Mouse (Mus musculus) testis, adult 2 months (tissue): ENCODE measurements around the gene Gm10382.
A peak's percentile ranks its signal among the peaks of the same experiment; 100 is the strongest.

ENCODE experiments used
- CTCF ChIP-seq: fragments of 200-500 bp; IDR thresholded peaks from 2 replicates; pipeline ENCODE4 v1.5.1; 2012; ENCODE audit warnings: low read depth, mild to moderate bottlenecking, inconsistent platforms, low read length, moderate library complexity; ENCODE audit not compliant: control insufficient read depth, insufficient read depth, insufficient replicate concordance
- POLR2A ChIP-seq: fragments of 200-500 bp; IDR thresholded peaks from 2 replicates; pipeline ENCODE4 v1.6.1; 2012; ENCODE audit warnings: low read depth, mild to moderate bottlenecking, inconsistent platforms, low read length, moderate library complexity; ENCODE audit not compliant: control insufficient read depth

GRCm38 (mm10) chr5:125368568-125368967, 20.6 kb upstream of the Gm10382 start:
- TF ChIP-seq CTCF (peak; percentile 19; the same call in 1 of the 2 replicates), POLR2A (no peak)
